Mouse (Mus musculus) megakaryocyte, embryonic 14.5 days (primary cell): ENCODE data around the gene Ptp4a2. TPM values are rescaled to one million over a fixed set of nuclear protein-coding genes. Genes with fewer than 3 reads are reported as not detected.
A peak's percentile ranks its signal among the peaks of the same experiment; 100 is the strongest.

Source experiments
- H3K27me3 ChIP-seq: replicated peaks from 2 replicates; pipeline ENCODE3; 2012; ENCODE audit warnings: inconsistent platforms
- H3K36me3 ChIP-seq: replicated peaks from 2 replicates; pipeline ENCODE3; 2012; ENCODE audit warnings: low read length, inconsistent platforms, mixed read lengths
- H3K4me1 ChIP-seq: 2 replicates; pipeline ENCODE4 v1.6.1; 2012; ENCODE audit warnings: inconsistent platforms
- H3K4me3 ChIP-seq: replicated peaks from 2 replicates; pipeline ENCODE3; 2012; ENCODE audit warnings: moderate library complexity, mild to moderate bottlenecking, inconsistent platforms
- H3K9me3 ChIP-seq: 2 replicates; pipeline ENCODE4 v1.6.1; 2012; ENCODE audit warnings: inconsistent platforms
- FLI1 ChIP-seq: IDR thresholded peaks from 2 replicates; pipeline ENCODE4 v1.6.1; 2012; ENCODE audit warnings: low read length, inconsistent platforms, mixed read lengths
- GATA1 ChIP-seq: IDR thresholded peaks from 3 replicates; pipeline ENCODE4 v1.6.1; 2012; ENCODE audit warnings: mixed read lengths, low read length, inconsistent platforms, borderline replicate concordance
- polyA plus RNA-seq: library from polyadenylated mRNA; stranded (reverse); fragments of >175 nt; gene quantifications from 2 replicates; pipeline ENCODE4 v1.2.3, GENCODE M21; 2012; ENCODE audit warnings: low replicate concordance; ENCODE audit not compliant: insufficient read depth

Gene Ptp4a2
- polyA plus RNA-seq, 1 experiment = 30.1 TPM

DNA sequence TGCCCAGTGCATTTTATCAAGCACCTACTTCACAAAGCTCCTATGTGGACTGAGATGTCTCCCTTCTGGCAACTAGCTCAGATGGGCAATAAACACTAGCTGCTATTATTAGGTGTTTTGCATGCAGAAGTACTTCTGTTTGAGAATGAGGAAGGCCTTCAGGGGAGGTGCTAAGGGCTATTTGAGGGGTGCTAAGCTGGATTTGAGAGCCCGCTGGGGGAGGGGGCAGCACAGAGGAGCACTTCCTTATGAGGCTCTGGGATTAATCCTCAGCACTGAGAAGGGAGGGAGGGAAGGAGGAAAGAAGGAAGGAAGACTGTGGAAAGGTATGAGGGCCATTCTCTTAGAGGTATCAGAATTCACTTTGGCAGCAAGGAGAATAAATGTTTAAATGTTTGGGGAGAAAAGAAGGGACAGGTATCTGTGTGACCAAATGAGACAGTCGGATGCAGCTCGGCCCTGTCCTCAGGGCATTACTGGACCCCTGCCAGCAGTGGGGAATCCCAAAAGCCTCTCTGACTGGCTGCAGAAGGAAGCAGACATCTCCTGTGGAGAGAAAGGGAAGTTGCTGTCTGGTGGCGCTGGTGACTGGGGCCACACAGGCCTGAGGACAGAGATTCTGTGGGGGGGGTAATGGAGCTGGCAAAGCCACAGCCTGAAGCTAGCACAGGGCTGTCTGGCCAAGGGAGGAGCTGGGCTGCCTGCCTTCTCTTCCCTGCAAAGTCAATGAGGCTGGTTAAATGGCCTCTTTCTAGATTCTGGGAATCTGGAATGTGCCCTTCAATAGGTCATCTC lies 28.9 kb upstream of the Ptp4a2 start:
- H3K4me3 ChIP-seq = peak overlapping the region; percentile 35
- H3K4me1 ChIP-seq = peaks cover 29% of the 10 kb centered on the region
- no peaks in the 10 kb centered on the region for H3K36me3 ChIP-seq
- no peaks in the 10 kb centered on the region for H3K27me3 ChIP-seq
- TF ChIP-seq FLI1 (no peak), GATA1 (no peak)
- no peaks in the 10 kb centered on the region for H3K9me3 ChIP-seq

DNA sequence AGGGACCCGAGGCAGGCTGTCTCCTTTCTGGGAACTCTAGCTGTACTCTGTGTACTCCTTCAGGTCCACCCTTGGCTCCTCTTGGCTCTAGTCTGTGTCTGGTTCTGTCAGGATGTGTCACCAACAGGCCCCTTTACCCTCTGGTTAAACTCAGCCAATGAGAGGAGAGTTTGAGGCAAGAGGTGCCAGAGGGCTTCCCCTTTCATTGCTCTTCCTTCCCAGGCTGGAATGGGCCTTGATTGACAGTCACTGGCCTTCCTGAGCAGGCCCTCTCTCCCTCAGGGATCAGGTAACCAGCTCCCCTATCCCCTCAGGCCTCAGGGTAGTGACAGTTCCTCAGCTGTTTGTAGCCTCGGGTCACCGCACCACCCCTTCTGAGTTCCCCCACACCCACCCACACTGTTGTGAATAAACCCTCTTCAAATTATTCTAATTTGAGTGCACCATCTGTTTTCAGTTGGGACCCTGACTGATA lies 28.1 kb upstream of the Ptp4a2 start:
- Histone ChIP-seq H3K4me3 (peak overlapping the region; percentile 26), H3K27me3 (no peaks in the 10 kb centered on the region), H3K4me1 (peaks cover 29% of the 10 kb centered on the region), H3K9me3 (0 out of 2 replicates have a peak, but pooled peaks cover 3% of the 10 kb centered on the region), H3K36me3 (peaks cover 3% of the 10 kb centered on the region)
- no peak for TF ChIP-seq FLI1
- no peak for TF ChIP-seq GATA1

DNA sequence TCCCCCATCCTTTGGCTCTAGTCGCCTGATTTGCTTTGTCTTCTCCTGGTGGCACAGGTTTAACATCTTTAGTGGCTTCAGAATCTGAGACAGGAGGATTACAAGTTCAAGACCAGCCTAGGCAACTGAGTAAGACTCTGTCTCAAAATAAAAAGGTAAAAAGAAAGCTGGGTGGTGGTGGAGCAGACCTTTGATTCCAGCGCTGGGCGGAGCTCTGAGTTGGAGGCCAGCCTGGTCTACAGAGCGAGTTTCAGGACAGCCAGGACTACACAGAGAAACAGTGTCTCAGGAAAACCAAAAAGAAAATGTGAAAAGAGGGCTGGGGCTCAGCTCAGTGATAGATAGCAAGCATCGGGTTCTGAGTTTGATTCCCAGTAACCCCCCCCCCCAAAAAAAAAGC lies 27.5 kb upstream of the Ptp4a2 start:
- no peaks in the 10 kb centered on the region for H3K27me3 ChIP-seq

DNA sequence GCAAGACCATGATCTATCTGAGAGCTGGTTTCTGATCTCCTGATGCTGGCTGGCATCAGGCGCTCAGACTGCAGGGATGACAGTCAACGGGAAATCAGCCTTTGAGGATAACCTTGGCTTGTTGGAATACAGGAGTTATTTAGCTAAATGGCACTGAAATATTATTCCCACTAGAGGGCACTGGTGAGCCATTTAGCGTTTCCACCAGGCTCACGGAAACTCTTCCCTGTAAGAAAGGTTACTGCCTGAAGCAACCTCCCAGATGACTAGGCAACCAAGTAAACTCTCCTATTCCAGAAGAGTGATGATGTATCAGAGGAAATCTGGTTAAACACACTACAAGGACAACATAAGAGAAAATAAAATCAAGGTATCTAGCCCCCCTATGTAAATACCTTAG lies 25.8 kb upstream of the Ptp4a2 start:
- Histone ChIP-seq H3K4me1 (peaks cover 33% of the 10 kb centered on the region), H3K9me3 (peaks cover 8% of the 10 kb centered on the region), H3K27me3 (no peaks in the 10 kb centered on the region), H3K36me3 (peaks cover 8% of the 10 kb centered on the region), H3K4me3 (no peak overlapping the region)
- TF ChIP-seq GATA1 (no peak), FLI1 (no peak)

More for the DNA sequence above, 27.5 kb upstream of the Ptp4a2 start:
- Histone ChIP-seq H3K9me3 (0 out of 2 replicates have a peak, but pooled peaks cover 3% of the 10 kb centered on the region), H3K4me1 (peaks cover 29% of the 10 kb centered on the region), H3K36me3 (peaks cover 3% of the 10 kb centered on the region), H3K4me3 (no peak overlapping the region)
- no peak for TF ChIP-seq GATA1
- TF ChIP-seq FLI1 = no peak

DNA sequence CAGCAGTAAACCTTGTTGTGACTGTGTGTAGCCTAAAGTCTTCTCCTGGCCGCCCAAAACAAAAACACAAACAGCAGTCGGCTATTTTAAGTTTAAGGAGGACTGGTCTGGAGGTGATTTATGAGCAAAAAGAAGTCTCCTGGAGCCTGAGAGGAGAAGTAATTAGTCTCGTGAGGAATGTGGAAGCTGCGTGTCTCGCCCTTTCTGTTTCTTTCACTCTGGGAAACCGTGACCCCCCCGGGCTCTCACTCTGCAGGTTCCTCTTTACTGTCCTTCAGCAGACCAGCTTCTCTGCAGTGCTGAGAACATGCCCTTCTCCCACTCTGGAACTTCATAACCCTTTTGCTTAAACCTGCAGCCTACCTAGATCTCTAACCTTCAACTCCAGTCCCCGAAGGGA lies 22.3 kb upstream of the Ptp4a2 start:
- Histone ChIP-seq H3K27me3 (no peaks in the 10 kb centered on the region), H3K4me1 (peaks cover 46% of the 10 kb centered on the region), H3K9me3 (peaks cover 8% of the 10 kb centered on the region), H3K4me3 (no peak overlapping the region), H3K36me3 (peaks cover 8% of the 10 kb centered on the region)
- TF ChIP-seq GATA1 = no peak
- no peak for TF ChIP-seq FLI1

DNA sequence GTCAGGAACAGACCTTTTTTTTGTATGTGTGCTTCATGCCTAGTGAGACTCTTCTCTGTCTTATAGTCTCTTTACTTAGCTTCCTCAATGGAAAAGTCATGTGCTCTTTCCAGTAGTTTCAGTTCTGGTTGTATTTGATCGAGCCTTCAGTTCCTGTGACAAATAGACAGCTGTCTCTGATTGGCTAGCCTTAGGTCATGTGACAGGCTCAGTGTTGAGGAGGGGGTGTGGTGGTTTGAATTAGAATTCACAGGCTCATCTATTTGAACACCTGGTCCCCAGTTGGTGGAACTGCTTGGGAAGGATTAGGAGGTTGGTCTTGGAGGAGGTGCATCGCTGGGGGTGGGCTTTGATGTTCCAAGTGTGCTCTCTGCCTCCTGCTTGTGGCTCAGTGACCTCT lies 21.4 kb upstream of the Ptp4a2 start:
- TF ChIP-seq FLI1 (no peak), GATA1 (no peak)
- peaks cover 8% of the 10 kb centered on the region for H3K36me3 ChIP-seq
- H3K27me3 ChIP-seq = no peaks in the 10 kb centered on the region
- H3K4me3 ChIP-seq = no peak overlapping the region
- H3K4me1 ChIP-seq = peaks cover 54% of the 10 kb centered on the region
- peaks cover 8% of the 10 kb centered on the region for H3K9me3 ChIP-seq

DNA sequence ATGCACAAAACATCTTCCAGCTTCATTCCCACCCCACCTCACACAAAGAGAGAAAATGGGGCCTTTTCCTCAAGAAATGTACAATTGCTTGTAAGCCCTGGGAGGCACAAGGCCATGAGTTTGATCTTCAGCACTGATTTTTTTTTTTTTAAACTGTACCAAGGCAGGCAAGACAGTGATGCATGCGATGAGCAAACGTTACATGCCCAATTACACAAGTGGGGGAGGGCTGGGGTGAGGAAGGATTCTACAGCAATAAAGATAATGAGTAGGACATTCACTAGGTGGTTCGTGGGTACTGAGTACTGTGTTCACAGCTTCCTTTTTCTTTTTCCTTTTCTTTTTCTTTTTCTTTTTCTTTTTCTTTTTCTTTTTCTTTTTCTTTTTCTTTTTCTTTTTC lies 20.5 kb upstream of the Ptp4a2 start:
- Histone ChIP-seq H3K9me3 (peaks cover 8% of the 10 kb centered on the region), H3K27me3 (no peaks in the 10 kb centered on the region), H3K4me3 (no peak overlapping the region), H3K4me1 (peaks cover 56% of the 10 kb centered on the region), H3K36me3 (peaks cover 8% of the 10 kb centered on the region)
- TF ChIP-seq FLI1 (no peak), GATA1 (no peak)

DNA sequence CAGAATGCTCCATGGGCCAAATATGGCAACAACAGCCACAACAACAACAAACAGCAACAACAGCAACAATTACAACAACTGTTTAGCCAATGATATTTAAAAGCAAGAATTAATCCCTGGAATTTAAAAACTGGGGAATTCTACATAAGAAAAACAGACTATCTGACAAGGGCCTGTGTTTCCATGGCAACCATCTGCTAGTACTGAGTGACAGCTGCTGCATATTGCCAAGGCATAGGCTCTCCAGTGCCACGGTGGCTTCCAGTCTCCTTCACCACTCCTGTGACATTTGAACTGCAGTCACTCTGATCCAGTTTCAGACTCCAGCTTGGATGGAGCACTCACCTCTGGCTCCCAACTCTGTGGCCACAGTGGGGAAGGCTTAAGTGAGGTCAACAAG lies 19.6 kb upstream of the Ptp4a2 start:
- no peaks in the 10 kb centered on the region for H3K27me3 ChIP-seq
- H3K4me1 ChIP-seq = peaks cover 59% of the 10 kb centered on the region
- peaks cover 8% of the 10 kb centered on the region for H3K9me3 ChIP-seq
- H3K36me3 ChIP-seq = peaks cover 8% of the 10 kb centered on the region
- no peak overlapping the region for H3K4me3 ChIP-seq
- TF ChIP-seq FLI1 = no peak
- no peak for TF ChIP-seq GATA1

DNA sequence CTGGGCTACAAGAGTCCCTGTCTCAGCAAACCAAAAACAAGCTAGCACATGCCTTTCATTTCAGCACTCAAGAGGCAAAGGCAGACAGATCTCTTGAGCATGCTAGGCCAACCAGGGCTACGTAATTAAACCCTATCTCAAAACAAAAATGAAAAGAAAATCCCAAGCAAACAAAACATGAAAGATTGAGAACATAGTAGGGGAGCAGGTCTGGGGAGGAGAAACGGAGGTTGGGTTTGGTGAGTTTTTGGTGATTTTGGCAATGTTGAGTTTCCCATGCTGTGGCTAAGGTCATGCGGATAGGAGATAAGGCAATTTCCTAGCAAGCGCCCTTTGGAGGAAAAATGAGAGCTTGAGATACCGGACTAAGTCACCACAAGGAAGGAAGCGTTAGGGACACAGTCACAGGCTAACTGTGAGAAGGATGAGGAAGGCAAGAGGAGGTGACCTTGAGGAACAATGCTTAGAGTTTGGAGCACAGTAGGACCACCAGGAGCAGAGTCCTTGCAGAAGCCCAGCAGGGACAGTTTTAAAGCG lies 18.3 kb upstream of the Ptp4a2 start:
- H3K36me3 ChIP-seq = peaks cover 6% of the 10 kb centered on the region
- H3K4me1 ChIP-seq = peaks cover 59% of the 10 kb centered on the region
- no peaks in the 10 kb centered on the region for H3K27me3 ChIP-seq
- peak overlapping the region; percentile 72 for H3K4me3 ChIP-seq
- TF ChIP-seq GATA1 (no peak), FLI1 (no peak)
- peaks cover 5% of the 10 kb centered on the region for H3K9me3 ChIP-seq

DNA sequence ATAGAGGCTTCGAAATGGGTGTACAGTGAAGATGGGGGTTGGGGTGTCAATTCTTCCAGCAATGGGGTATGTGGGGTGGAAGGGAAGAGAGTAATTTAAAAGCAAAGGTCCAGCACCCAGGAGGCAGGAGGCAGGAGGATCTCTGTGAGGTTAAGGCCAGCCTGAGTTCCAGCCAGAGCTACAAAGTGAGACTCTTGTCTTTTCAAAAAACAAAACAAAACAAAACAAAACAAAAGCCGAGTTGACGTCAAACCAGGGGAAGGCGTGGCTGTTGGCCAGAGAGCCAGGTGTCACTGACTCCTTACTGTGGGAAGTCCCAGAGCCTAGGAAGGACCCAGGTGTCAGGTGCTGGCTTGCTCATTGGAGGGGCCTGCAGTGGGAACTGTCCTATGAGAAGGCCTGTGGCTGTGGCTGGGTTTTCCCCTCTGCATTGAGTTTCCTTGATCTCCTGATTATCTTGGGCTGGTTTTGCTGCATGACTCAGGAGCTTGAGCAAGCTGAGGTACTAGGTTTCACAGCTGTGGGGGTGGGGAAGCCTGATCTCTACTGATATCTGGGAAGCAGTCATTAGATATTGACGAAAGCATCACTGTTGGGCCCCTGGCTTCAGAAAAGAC lies 17.2 kb upstream of the Ptp4a2 start:
- H3K4me1 ChIP-seq = peaks cover 59% of the 10 kb centered on the region
- H3K36me3 ChIP-seq = peaks cover 6% of the 10 kb centered on the region
- peaks cover 2% of the 10 kb centered on the region for H3K27me3 ChIP-seq
- H3K4me3 ChIP-seq = peak overlapping the region; percentile 18
- H3K9me3 ChIP-seq = peaks cover 4% of the 10 kb centered on the region
- TF ChIP-seq FLI1 (no peak), GATA1 (no peak)
